Mouse (Mus musculus): ENCODE results near the gene Cnih1. TPM values are rescaled to one million over a fixed set of nuclear protein-coding genes. Genes with fewer than 3 reads are reported as not detected.
"Not testable (repeated sequence)": the region's sequence is repeated elsewhere in the genome, so short reads cannot be mapped to it uniquely, and the experiment has no call there.

Cnih1 gene
- polyA plus RNA-seq, 1 experiment from 2014 or later, result 218 TPM

DNA sequence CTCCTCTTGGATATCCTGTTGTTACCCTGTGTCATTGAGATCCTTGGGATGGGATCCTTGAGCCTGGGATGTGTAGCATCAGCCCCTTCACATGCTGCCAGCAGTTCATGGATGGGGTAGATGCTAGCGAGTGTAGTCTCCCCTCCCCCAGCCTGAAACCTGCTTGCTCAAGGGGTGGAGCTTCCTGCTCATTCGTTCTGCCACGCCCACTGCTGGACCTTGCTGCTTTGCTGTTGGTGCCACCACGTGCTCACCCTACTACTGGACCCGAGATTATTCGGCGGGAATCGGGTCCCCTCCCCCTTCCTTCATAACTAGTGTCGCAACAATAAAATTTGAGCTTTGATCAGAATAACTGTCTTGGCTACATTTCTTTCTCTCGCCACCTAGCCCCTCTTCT lies 33.8 kb downstream of the Cnih1 start:
- not testable (repeated sequence) for H3K27me3 ChIP-seq (ENCODE audit: control insufficient read depth, insufficient read depth, low read length); H3K4me1 ChIP-seq (ENCODE audit: control insufficient read depth, insufficient read depth, low read length); H3K9me3 ChIP-seq (ENCODE audit: control insufficient read depth, low read length); H3K27ac ChIP-seq (ENCODE audit: low read depth, low read length); ATAC-seq (ENCODE audit: low read depth); H3K4me2 ChIP-seq (ENCODE audit: low read depth, low read length); H3K36me3 ChIP-seq (ENCODE audit: control insufficient read depth, insufficient read depth, low read length); H3K9ac ChIP-seq (replicated peaks; ENCODE audit: low read depth, low read length); H3K4me3 ChIP-seq (ENCODE audit: low read depth, low read length)
- 69% methylated on average over 8 of the region's 10 CpGs for WGBS

DNA sequence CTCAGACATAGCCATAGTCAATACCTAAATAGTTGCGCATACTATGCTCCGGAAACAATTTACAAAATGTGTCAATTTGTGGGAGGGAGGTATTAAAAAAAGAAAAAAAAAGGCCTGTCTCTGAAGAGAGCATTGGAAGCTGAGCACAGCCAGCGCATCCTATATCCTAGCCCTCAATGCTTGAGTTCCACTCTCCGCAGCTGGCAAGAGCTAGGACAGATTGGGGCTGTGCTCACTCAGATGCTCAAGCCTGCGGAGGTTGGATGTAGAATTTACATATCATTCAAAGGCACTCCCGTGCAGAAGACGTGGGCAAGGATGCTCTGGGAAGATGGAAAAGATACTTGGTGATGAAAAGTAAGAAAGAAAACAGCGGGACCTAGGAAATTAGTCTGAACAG lies 42.8 kb downstream of the Cnih1 start:
- ATAC-seq (ENCODE audit: low read depth), result no peak
- no peak overlapping the region for H3K4me2 ChIP-seq (ENCODE audit: low read depth, low read length)

DNA sequence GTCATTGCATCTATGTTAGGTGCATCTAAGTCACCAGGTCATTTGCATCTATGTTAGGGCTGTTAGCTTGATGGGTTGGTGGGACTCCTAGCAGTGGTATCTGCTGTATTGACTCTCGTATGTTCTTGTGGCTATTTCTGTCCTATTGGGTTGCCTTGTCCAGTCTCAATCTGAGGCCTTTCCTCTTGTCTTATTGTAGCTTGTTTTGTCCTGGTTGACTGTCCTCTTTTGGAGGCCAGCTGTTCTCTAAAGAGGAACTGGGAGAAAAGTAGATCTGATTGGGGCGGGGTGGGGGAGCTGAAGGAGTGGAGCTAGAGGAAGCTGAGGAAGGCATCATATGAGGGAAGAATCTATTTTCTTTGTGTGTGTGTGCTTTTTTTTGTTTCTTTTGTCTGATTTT lies 45.5 kb downstream of the Cnih1 start:
- WGBS, result 90% methylated on average over 2 of the region's 2 CpGs
- Histone ChIP-seq H3K27ac (ENCODE audit: low read depth, low read length) (no peak overlapping the region), H3K27me3 (ENCODE audit: control insufficient read depth, insufficient read depth, low read length) (no peaks in the 10 kb centered on the region), H3K4me3 (ENCODE audit: low read depth, low read length) (no peak overlapping the region), H3K36me3 (ENCODE audit: control insufficient read depth, insufficient read depth, low read length) (no peaks in the 10 kb centered on the region), H3K9me3 (ENCODE audit: control insufficient read depth, low read length) (no peaks in the 10 kb centered on the region), H3K9ac (replicated peaks; ENCODE audit: low read depth, low read length) (no peak overlapping the region), H3K4me2 (ENCODE audit: low read depth, low read length) (no peak overlapping the region), H3K4me1 (ENCODE audit: control insufficient read depth, insufficient read depth, low read length) (no peaks in the 10 kb centered on the region)
- no peak for ATAC-seq (ENCODE audit: low read depth)

More for the DNA sequence above, 42.8 kb downstream of the Cnih1 start:
- Histone ChIP-seq H3K9me3 (ENCODE audit: control insufficient read depth, low read length) (no peaks in the 10 kb centered on the region), H3K27ac (ENCODE audit: low read depth, low read length) (no peak overlapping the region), H3K4me1 (ENCODE audit: control insufficient read depth, insufficient read depth, low read length) (no peaks in the 10 kb centered on the region), H3K9ac (replicated peaks; ENCODE audit: low read depth, low read length) (no peak overlapping the region), H3K36me3 (ENCODE audit: control insufficient read depth, insufficient read depth, low read length) (no peaks in the 10 kb centered on the region), H3K27me3 (ENCODE audit: control insufficient read depth, insufficient read depth, low read length) (no peaks in the 10 kb centered on the region), H3K4me3 (ENCODE audit: low read depth, low read length) (no peak overlapping the region)
- WGBS, result 91% methylated on average over 8 of the region's 8 CpGs

DNA sequence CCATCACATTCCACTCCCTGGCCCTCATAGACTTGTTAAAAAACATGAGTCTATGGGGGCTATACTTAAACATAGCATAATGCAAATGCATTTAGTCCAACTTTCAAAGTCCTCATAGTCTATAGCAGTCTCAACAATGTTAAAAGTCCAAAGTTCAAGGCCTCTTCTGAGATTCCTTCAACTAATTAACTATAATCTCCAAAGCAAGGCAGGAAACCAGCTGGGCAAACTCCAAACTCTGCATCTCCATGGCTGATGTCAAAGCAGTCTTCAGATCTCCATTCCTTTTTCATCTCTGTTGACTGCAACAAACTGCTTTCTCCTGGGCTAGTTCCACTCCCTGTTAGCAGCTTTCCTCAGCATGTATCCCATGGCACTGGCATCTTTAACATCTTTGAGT lies 50.9 kb downstream of the Cnih1 start:
- H3K4me3 ChIP-seq (ENCODE audit: low read depth, low read length); H3K27ac ChIP-seq (ENCODE audit: low read depth, low read length); H3K4me2 ChIP-seq (ENCODE audit: low read depth, low read length); H3K36me3 ChIP-seq (ENCODE audit: control insufficient read depth, insufficient read depth, low read length); ATAC-seq (ENCODE audit: low read depth); H3K9ac ChIP-seq (replicated peaks; ENCODE audit: low read depth, low read length); H3K9me3 ChIP-seq (ENCODE audit: control insufficient read depth, low read length); H3K27me3 ChIP-seq (ENCODE audit: control insufficient read depth, insufficient read depth, low read length); H3K4me1 ChIP-seq (ENCODE audit: control insufficient read depth, insufficient read depth, low read length): not testable (repeated sequence)

DNA sequence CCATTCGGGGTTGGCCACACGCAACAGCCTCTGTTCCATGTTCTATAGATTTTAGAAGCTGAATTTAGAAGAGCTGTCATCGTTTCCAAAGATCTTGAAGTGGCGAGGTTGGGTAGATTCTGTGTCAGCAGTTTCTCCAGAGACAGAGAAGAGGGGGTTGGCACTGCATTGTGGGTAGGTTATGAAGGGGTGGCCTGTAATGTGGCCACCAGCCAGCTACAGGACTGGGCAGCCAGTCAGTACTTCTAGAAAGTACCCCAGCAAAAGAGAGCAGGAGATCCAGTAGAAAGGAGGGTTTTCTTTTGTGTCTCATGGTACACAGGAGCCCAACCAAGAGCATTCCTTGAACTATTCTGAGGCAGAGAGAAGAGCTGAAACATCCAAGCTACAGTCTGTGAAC lies 51.8 kb downstream of the Cnih1 start:
- WGBS, result 93% methylated on average over 4 of the region's 4 CpGs
- H3K9me3 ChIP-seq (ENCODE audit: control insufficient read depth, low read length), result no peaks in the 10 kb centered on the region
- H3K27me3 ChIP-seq (ENCODE audit: control insufficient read depth, insufficient read depth, low read length), result no peaks in the 10 kb centered on the region
- H3K27ac ChIP-seq (ENCODE audit: low read depth, low read length), result no peak overlapping the region
- no peak overlapping the region for H3K9ac ChIP-seq (replicated peaks; ENCODE audit: low read depth, low read length)
- H3K36me3 ChIP-seq (ENCODE audit: control insufficient read depth, insufficient read depth, low read length), result no peaks in the 10 kb centered on the region
- ATAC-seq (ENCODE audit: low read depth), result no peak
- H3K4me3 ChIP-seq (ENCODE audit: low read depth, low read length), result no peak overlapping the region
- no peak overlapping the region for H3K4me2 ChIP-seq (ENCODE audit: low read depth, low read length)
- H3K4me1 ChIP-seq (ENCODE audit: control insufficient read depth, insufficient read depth, low read length), result no peaks in the 10 kb centered on the region

DNA sequence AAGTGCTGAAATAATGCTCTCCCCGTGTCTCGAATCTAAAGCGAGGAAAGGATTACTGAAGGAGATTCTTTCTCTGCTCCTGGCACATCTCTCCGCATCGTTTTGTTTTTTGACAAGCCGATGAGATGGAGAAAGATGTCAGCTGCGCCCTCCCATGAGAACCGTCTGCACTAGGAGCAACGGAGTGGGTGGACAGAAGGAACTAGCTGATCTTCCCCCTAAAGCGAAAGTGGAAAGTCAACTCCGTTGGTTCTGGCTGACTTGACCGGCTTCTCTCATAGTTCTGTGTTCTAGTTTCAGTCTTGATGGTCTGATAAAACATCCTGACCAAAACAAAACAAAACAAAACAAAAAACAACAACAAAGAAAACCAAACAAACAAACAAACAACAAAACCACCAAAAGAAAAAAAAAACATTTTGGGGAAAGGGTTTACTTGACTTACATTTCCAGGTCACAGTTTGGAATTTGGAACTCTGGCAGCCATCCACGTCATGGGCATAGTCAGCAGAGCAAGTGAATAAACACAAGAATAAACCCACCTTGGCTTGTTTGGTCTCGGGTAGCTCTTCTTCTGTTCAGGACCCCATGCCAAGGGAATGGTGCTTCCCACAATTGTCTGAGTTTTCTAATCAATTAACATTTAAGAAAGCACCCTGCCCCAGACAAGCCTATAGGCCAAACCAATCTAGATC lies 53.3 kb downstream of the Cnih1 start:
- Histone ChIP-seq H3K27ac (ENCODE audit: low read depth, low read length) (no peak overlapping the region), H3K9ac (replicated peaks; ENCODE audit: low read depth, low read length) (no peak overlapping the region), H3K36me3 (ENCODE audit: control insufficient read depth, insufficient read depth, low read length) (no peaks in the 10 kb centered on the region), H3K9me3 (ENCODE audit: control insufficient read depth, low read length) (no peaks in the 10 kb centered on the region), H3K4me3 (ENCODE audit: low read depth, low read length) (no peak overlapping the region), H3K4me1 (ENCODE audit: control insufficient read depth, insufficient read depth, low read length) (no peaks in the 10 kb centered on the region), H3K4me2 (ENCODE audit: low read depth, low read length) (no peak overlapping the region), H3K27me3 (ENCODE audit: control insufficient read depth, insufficient read depth, low read length) (no peaks in the 10 kb centered on the region)
- no peak for ATAC-seq (ENCODE audit: low read depth)
- WGBS, result 86% methylated on average over 14 of the region's 14 CpGs

DNA sequence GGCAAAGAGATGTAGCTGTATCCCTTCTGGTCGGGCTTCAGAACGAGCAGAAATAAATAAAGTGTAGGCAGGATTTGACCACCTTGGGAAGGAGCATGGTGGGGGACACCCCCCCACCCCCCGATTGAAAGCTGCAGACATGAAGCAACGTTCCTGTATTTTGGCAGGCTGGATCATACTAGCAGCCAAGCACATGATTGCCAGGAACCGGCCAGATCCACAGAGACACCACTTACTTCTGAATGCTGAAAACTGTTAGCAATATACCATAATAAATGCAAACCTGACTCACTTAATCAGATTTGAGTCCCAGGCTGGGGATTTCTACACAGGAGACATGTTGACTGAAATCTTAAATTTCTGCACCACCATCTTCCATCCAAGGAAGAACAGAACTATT lies 53.9 kb downstream of the Cnih1 start:
- H3K9ac ChIP-seq (replicated peaks; ENCODE audit: low read depth, low read length), result no peak overlapping the region
- no peaks in the 10 kb centered on the region for H3K4me1 ChIP-seq (ENCODE audit: control insufficient read depth, insufficient read depth, low read length)
- no peak overlapping the region for H3K4me3 ChIP-seq (ENCODE audit: low read depth, low read length)
- WGBS, result 86% methylated on average over 5 of the region's 5 CpGs
- ATAC-seq (ENCODE audit: low read depth), result no peak
- H3K9me3 ChIP-seq (ENCODE audit: control insufficient read depth, low read length), result no peaks in the 10 kb centered on the region
- no peaks in the 10 kb centered on the region for H3K27me3 ChIP-seq (ENCODE audit: control insufficient read depth, insufficient read depth, low read length)
- no peak overlapping the region for H3K27ac ChIP-seq (ENCODE audit: low read depth, low read length)
- H3K36me3 ChIP-seq (ENCODE audit: control insufficient read depth, insufficient read depth, low read length), result no peaks in the 10 kb centered on the region
- no peak overlapping the region for H3K4me2 ChIP-seq (ENCODE audit: low read depth, low read length)

DNA sequence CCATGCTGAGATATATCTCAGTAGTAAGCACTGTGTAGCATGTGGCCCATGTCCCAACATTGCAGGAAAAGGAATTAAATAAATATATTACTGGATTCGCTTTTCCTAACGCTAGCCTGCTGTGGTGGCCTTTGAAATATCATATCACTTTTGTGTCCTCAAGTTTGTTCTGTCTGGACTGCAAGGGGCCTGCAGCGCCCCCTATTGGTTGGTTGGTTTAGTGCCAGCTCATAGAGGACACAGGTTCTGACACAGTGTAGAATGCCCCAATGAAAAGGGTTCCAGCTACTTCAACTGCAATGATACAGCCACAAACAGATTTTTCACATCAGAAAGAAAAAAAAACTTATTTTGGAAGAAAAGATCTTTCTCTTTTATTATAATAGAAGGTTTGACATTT lies 62.5 kb downstream of the Cnih1 start:
- 61% methylated on average over 3 of the region's 3 CpGs for WGBS
- H3K27ac ChIP-seq (ENCODE audit: low read depth, low read length), result no peak overlapping the region
- H3K9me3 ChIP-seq (ENCODE audit: control insufficient read depth, low read length), result no peaks in the 10 kb centered on the region
- H3K27me3 ChIP-seq (ENCODE audit: control insufficient read depth, insufficient read depth, low read length), result no peaks in the 10 kb centered on the region
- no peak overlapping the region for H3K4me2 ChIP-seq (ENCODE audit: low read depth, low read length)
- H3K4me3 ChIP-seq (ENCODE audit: low read depth, low read length), result no peak overlapping the region
- no peaks in the 10 kb centered on the region for H3K4me1 ChIP-seq (ENCODE audit: control insufficient read depth, insufficient read depth, low read length)
- H3K9ac ChIP-seq (replicated peaks; ENCODE audit: low read depth, low read length), result no peak overlapping the region
- ATAC-seq (ENCODE audit: low read depth), result no peak
- H3K36me3 ChIP-seq (ENCODE audit: control insufficient read depth, insufficient read depth, low read length), result no peaks in the 10 kb centered on the region

Measured in neural tube, embryonic 14.5 days (tissue).